Mouse (Mus musculus): Measurements from ENCODE around the gene 1500011B03Rik.

- no peak for TF ChIP-seq POLR2A (IDR thresholded peaks at IDR 0.05; ENCODE audit: insufficient read length, low read depth)
- no peak for TF ChIP-seq POLR2AphosphoS2 (IDR thresholded peaks at IDR 0.05; ENCODE audit: insufficient read length, low read depth)
- no peak for TF ChIP-seq TCF12 (IDR thresholded peaks at IDR 0.05; ENCODE audit: insufficient read depth, poor library complexity, severe bottlenecking)
- TF ChIP-seq CEBPB (IDR thresholded peaks at IDR 0.05; ENCODE audit: insufficient read depth, poor library complexity, severe bottlenecking): no peak
- no peak for TF ChIP-seq MAX (IDR thresholded peaks at IDR 0.05; ENCODE audit: low read depth)
- no peak for TF ChIP-seq USF1 (IDR thresholded peaks at IDR 0.05; ENCODE audit: low read depth)
- no peak for TF ChIP-seq E2F4 (IDR thresholded peaks at IDR 0.05; ENCODE audit: insufficient read depth)
- TF ChIP-seq SRF (IDR thresholded peaks at IDR 0.05; ENCODE audit: control insufficient read depth, insufficient read length, low read depth): no peak
- no peak for TF ChIP-seq TCF3 (IDR thresholded peaks at IDR 0.05; ENCODE audit: insufficient read length, low read depth)
- TF ChIP-seq MYOG (IDR thresholded peaks at IDR 0.05; ENCODE audit: control insufficient read depth in 1 of 3, insufficient read depth in 1 of 3, insufficient read length in 2 of 3, low read depth in 2 of 3): no peak
- no peak for TF ChIP-seq MYOD1 (IDR thresholded peaks at IDR 0.05; ENCODE audit: control insufficient read depth in 1 of 3, insufficient read length in 2 of 3, low read depth in 2 of 3)
- TF ChIP-seq REST (IDR thresholded peaks at IDR 0.05; ENCODE audit: insufficient read depth, insufficient read length): no peak
These were observed 42.4 kb downstream of the 1500011B03Rik start for GRCm38 (mm10) chr5:114780912-114781311.

All from myocyte (in vitro differentiated cells).